Mouse (Mus musculus): ENCODE results near the gene Pmvk. TPM values are rescaled to one million over a fixed set of nuclear protein-coding genes. Genes with fewer than 3 reads are reported as not detected.

Pmvk gene
- polyA plus RNA-seq, 1 experiment from 2014 or later = 75.3 TPM

- no peak for DNase-seq (ENCODE audit: extremely low spot score, low spot score)
- 88% methylated on average over 11 of the region's 11 CpGs for WGBS
- peaks cover 37% of the 10 kb centered on the region for H3K36me3 ChIP-seq (replicated peaks)
- peaks cover 83% of the 10 kb centered on the region for H3K4me1 ChIP-seq
- no peaks in the 10 kb centered on the region for H3K9me3 ChIP-seq
- peak overlapping the region; percentile 45; the same call in 1 of the 2 replicates for H3K27ac ChIP-seq
- H3K4me3 ChIP-seq = no peak overlapping the region
- no peaks in the 10 kb centered on the region for H3K27me3 ChIP-seq (ENCODE audit: poor library complexity, severe bottlenecking)
Observed at GRCm38 (mm10) chr3:89434532-89434931, 19.8 kb upstream of the Pmvk start.

- no peaks in the 10 kb centered on the region for H3K9me3 ChIP-seq
- WGBS = 66% methylated on average over 7 of the region's 7 CpGs
- 0 out of 2 replicates have a peak overlapping the region, but pooled peaks have one; percentile 45 for H3K27ac ChIP-seq
- DNase-seq (ENCODE audit: extremely low spot score, low spot score) = no peak
- no peaks in the 10 kb centered on the region for H3K27me3 ChIP-seq (ENCODE audit: poor library complexity, severe bottlenecking)
- H3K4me3 ChIP-seq = no peak overlapping the region
- peaks cover 40% of the 10 kb centered on the region for H3K36me3 ChIP-seq (replicated peaks)
- peaks cover 78% of the 10 kb centered on the region for H3K4me1 ChIP-seq
Observed at GRCm38 (mm10) chr3:89435041-89435440, 19.3 kb upstream of the Pmvk start.

- peak within 1 kb of the TSS; percentile 83 for H3K27ac ChIP-seq
- no peaks in the 10 kb centered on the region for H3K27me3 ChIP-seq (ENCODE audit: poor library complexity, severe bottlenecking)
- peak; percentile 90 for DNase-seq (ENCODE audit: extremely low spot score, low spot score)
- peaks cover 64% of the 10 kb centered on the region for H3K4me1 ChIP-seq
- H3K4me3 ChIP-seq = peak within 1 kb of the TSS; percentile 53
- WGBS = 4% methylated on average over 16 of the region's 16 CpGs
- H3K36me3 ChIP-seq (replicated peaks) = peaks cover 38% of the 10 kb centered on the region
- H3K9me3 ChIP-seq = no peaks in the 10 kb centered on the region
Observed at GRCm38 (mm10) chr3:89436176-89437113, 17.9 kb upstream of the Pmvk start, which contains the start of gene Pbxip1. Gene Pbxip1 (plus strand): TSS chr3:89436706.

- DNase-seq (ENCODE audit: extremely low spot score, low spot score) = peak; percentile 51
- Histone ChIP-seq H3K27me3 (ENCODE audit: poor library complexity, severe bottlenecking) (no peaks in the 10 kb centered on the region), H3K4me1 (peaks cover 57% of the 10 kb centered on the region), H3K4me3 (peak overlapping the region; percentile 53), H3K9me3 (no peaks in the 10 kb centered on the region), H3K36me3 (replicated peaks) (peaks cover 35% of the 10 kb centered on the region), H3K27ac (peak overlapping the region; percentile 83)
- WGBS = 24% methylated on average over 5 of the region's 5 CpGs
Observed at GRCm38 (mm10) chr3:89437269-89437668, 17.1 kb upstream of the Pmvk start.

- H3K27ac ChIP-seq = no peak overlapping the region
- H3K27me3 ChIP-seq (ENCODE audit: poor library complexity, severe bottlenecking) = no peaks in the 10 kb centered on the region
- DNase-seq (ENCODE audit: extremely low spot score, low spot score) = no peak
- H3K36me3 ChIP-seq (replicated peaks) = peaks cover 23% of the 10 kb centered on the region
- no peaks in the 10 kb centered on the region for H3K9me3 ChIP-seq
- peaks cover 36% of the 10 kb centered on the region for H3K4me1 ChIP-seq
- H3K4me3 ChIP-seq = no peak overlapping the region
- 93% methylated on average over 2 of the region's 2 CpGs for WGBS
Observed at GRCm38 (mm10) chr3:89440691-89441090, 13.7 kb upstream of the Pmvk start.

- Histone ChIP-seq H3K9me3 (no peaks in the 10 kb centered on the region), H3K36me3 (replicated peaks) (peaks cover 41% of the 10 kb centered on the region), H3K27ac (peak overlapping the region; percentile 4; the same call in 1 of the 2 replicates), H3K4me1 (peaks cover 26% of the 10 kb centered on the region), H3K4me3 (no peak overlapping the region), H3K27me3 (ENCODE audit: poor library complexity, severe bottlenecking) (no peaks in the 10 kb centered on the region)
- WGBS = 77% methylated on average over 13 of the region's 13 CpGs
- no peak for DNase-seq (ENCODE audit: extremely low spot score, low spot score)
Observed at GRCm38 (mm10) chr3:89448720-89449537, 5.4 kb upstream of the Pmvk start.

- peak; percentile 55 for DNase-seq (ENCODE audit: extremely low spot score, low spot score)
- Histone ChIP-seq H3K9me3 (no peaks in the 10 kb centered on the region), H3K4me1 (peaks cover 28% of the 10 kb centered on the region), H3K27me3 (ENCODE audit: poor library complexity, severe bottlenecking) (no peaks in the 10 kb centered on the region), H3K27ac (peak overlapping the region; percentile 4; the same call in 1 of the 2 replicates), H3K36me3 (replicated peaks) (peaks cover 36% of the 10 kb centered on the region), H3K4me3 (no peak overlapping the region)
- WGBS = 50% methylated on average over 7 of the region's 7 CpGs
Observed at GRCm38 (mm10) chr3:89449541-89449940, 4.8 kb upstream of the Pmvk start.

- WGBS = 87% methylated on average over 1 of the region's 1 CpGs
Observed at GRCm38 (mm10) chr3:89451916-89452315, 2.4 kb upstream of the Pmvk start.

GRCm38 (mm10) chr3:89455786-89456285, 1.5 kb downstream of the Pmvk start:
- Histone ChIP-seq H3K4me3 (no peak overlapping the region), H3K4me1 (peaks cover 56% of the 10 kb centered on the region), H3K27me3 (ENCODE audit: poor library complexity, severe bottlenecking) (no peaks in the 10 kb centered on the region), H3K36me3 (replicated peaks) (no peaks in the 10 kb centered on the region), H3K9me3 (no peaks in the 10 kb centered on the region), H3K27ac (no peak overlapping the region)
- 76% methylated on average over 1 of the region's 1 CpGs for WGBS
- no peak for DNase-seq (ENCODE audit: extremely low spot score, low spot score)

More at GRCm38 (mm10) chr3:89451916-89452315, 2.4 kb upstream of the Pmvk start:
- Histone ChIP-seq H3K9me3 (no peaks in the 10 kb centered on the region), H3K27me3 (ENCODE audit: poor library complexity, severe bottlenecking) (no peaks in the 10 kb centered on the region), H3K4me3 (no peak overlapping the region), H3K36me3 (replicated peaks) (peaks cover 18% of the 10 kb centered on the region), H3K27ac (0 out of 2 replicates have a peak overlapping the region, but pooled peaks have one; percentile 31), H3K4me1 (peaks cover 40% of the 10 kb centered on the region)
- DNase-seq (ENCODE audit: extremely low spot score, low spot score) = no peak

- peak overlapping the region; percentile 30; the same call in 1 of the 2 replicates for H3K27ac ChIP-seq
- no peak overlapping the region for H3K4me3 ChIP-seq
- no peaks in the 10 kb centered on the region for H3K9me3 ChIP-seq
- WGBS = 39% methylated on average over 10 of the region's 10 CpGs
- H3K27me3 ChIP-seq (ENCODE audit: poor library complexity, severe bottlenecking) = no peaks in the 10 kb centered on the region
- peak; percentile 83 for DNase-seq (ENCODE audit: extremely low spot score, low spot score)
- H3K4me1 ChIP-seq = peaks cover 45% of the 10 kb centered on the region
- H3K36me3 ChIP-seq (replicated peaks) = peaks cover 9% of the 10 kb centered on the region
Observed at GRCm38 (mm10) chr3:89456726-89457665, 2.7 kb downstream of the Pmvk start.

GRCm38 (mm10) chr3:89458372-89458964, 4.1 kb downstream of the Pmvk start:
- H3K27ac ChIP-seq = peak overlapping the region; percentile 92
- no peaks in the 10 kb centered on the region for H3K9me3 ChIP-seq
- H3K4me3 ChIP-seq = peak overlapping the region; percentile 71
- no peaks in the 10 kb centered on the region for H3K27me3 ChIP-seq (ENCODE audit: poor library complexity, severe bottlenecking)
- H3K4me1 ChIP-seq = peaks cover 43% of the 10 kb centered on the region
- 51% methylated on average over 13 of the region's 13 CpGs for WGBS
- DNase-seq (ENCODE audit: extremely low spot score, low spot score) = no peak
- H3K36me3 ChIP-seq (replicated peaks) = peaks cover 17% of the 10 kb centered on the region
